Mouse (Mus musculus): ENCODE data around the gene Kif5a. TPM values are rescaled to one million over a fixed set of nuclear protein-coding genes. Genes with fewer than 3 reads are reported as not detected.

Kif5a gene
- total RNA-seq, 2 experiments from 2014 or later: 0.41 to 0.89 TPM

GRCm38 (mm10) chr10:127176228-127176627, 86.9 kb downstream of the Kif5a start:
- no peak for DNase-seq

Other genes starting within 250 kb of the Kif5a start
- gene Tsfm, start 232.5 kb downstream of the Kif5a start, total RNA-seq (2021): 10 to 100 TPM; 57.3 to 71.6 TPM
- gene Mettl1, start 221.9 kb downstream of the Kif5a start, total RNA-seq (2021): 1 to 10 TPM; 7.0 to 8.2 TPM
- under 1 TPM in 1 of 2 experiments, not detected in 1; 0.15 TPM for gene Eef1akmt3, start 221.8 kb downstream of the Kif5a start, total RNA-seq (2021)
- under 1 TPM; 0.20 to 0.23 TPM for gene Cyp27b1, start 215.1 kb downstream of the Kif5a start, total RNA-seq (2021)
- 1 to 10 TPM; 2.9 to 3.5 TPM for gene March9, start 203.2 kb downstream of the Kif5a start, total RNA-seq (2021)
- 10 to 100 TPM; 81.5 to 84.1 TPM for gene Cdk4, start 199.8 kb downstream of the Kif5a start, total RNA-seq (2021)
- gene Tspan31, start 193.1 kb downstream of the Kif5a start, total RNA-seq (2021): 10 to 100 TPM; 44.7 to 47.4 TPM
- 1 to 10 TPM; 4.2 to 6.1 TPM for gene Agap2, start 188.1 kb downstream of the Kif5a start, total RNA-seq (2021)
- 10 to 100 TPM; 23.2 to 28.8 TPM for gene Os9, start 142.2 kb downstream of the Kif5a start, total RNA-seq (2021)
- gene B4galnt1, start 98.1 kb downstream of the Kif5a start, total RNA-seq (2021): 1 to 10 TPM; 1.8 to 7.9 TPM
- 1 to 10 TPM; 8.0 to 9.2 TPM for gene Slc26a10, start 82.7 kb downstream of the Kif5a start, total RNA-seq (2021)
- 10 to 100 TPM in 1 of 2 experiments, 1 to 10 TPM in 1; 8.9 to 10.1 TPM for gene Arhgef25, start 73.3 kb downstream of the Kif5a start, total RNA-seq (2021)
- 10 to 100 TPM; 18.1 to 21.2 TPM for gene Dtx3, start 67.6 kb downstream of the Kif5a start, total RNA-seq (2021)
- gene Pip4k2c, start 51.8 kb downstream of the Kif5a start, total RNA-seq (2021): 10 to 100 TPM; 30.3 to 30.8 TPM
- gene Dctn2, start 3.0 kb upstream of the Kif5a start, total RNA-seq (2021): 100 to 1,000 TPM; 139 to 146 TPM
- 10 to 100 TPM; 16.7 to 20.2 TPM for gene Mbd6, start 25.7 kb upstream of the Kif5a start, total RNA-seq (2021)
- 10 to 100 TPM; 43.7 to 44.8 TPM for gene Mars, start 48.4 kb upstream of the Kif5a start, total RNA-seq (2021)
- 1 to 10 TPM; 4.0 to 5.4 TPM for gene Arhgap9, start 58.6 kb upstream of the Kif5a start, total RNA-seq (2021)
- under 1 TPM; 0.82 to 0.87 TPM for gene Gli1, start 78.6 kb upstream of the Kif5a start, total RNA-seq (2021)
- gene Inhbe, start 91.1 kb upstream of the Kif5a start, total RNA-seq (2021): not detected
- not detected for gene Inhbc, start 107.1 kb upstream of the Kif5a start, total RNA-seq (2021)
- gene R3hdm2, start 117.0 kb upstream of the Kif5a start, total RNA-seq (2021): 100 to 1,000 TPM; 146 to 169 TPM
- gene Stac3, start 238.3 kb upstream of the Kif5a start, total RNA-seq (2021): under 1 TPM; 0.37 to 0.54 TPM

Data from heart, adult 18-20 months (tissue).